Mouse (Mus musculus) CH12.LX (cell line): ENCODE results near the gene Grid2. TPM values are rescaled to one million over a fixed set of nuclear protein-coding genes. Genes with fewer than 3 reads are reported as not detected.

Source experiments
- DNase-seq: peaks from one replicate; pipeline ENCODE4 v3.0.0-alpha.2; 2013; ENCODE audit errors: extremely low read depth
- H3K27ac ChIP-seq: 2 replicates; pipeline ENCODE4 v1.5.1; 2012; ENCODE audit warnings: low read depth, mild to moderate bottlenecking, control low read depth, moderate library complexity; ENCODE audit not compliant: insufficient read depth
- H3K27me3 ChIP-seq: replicated peaks from 2 replicates; pipeline ENCODE3; 2012; ENCODE audit warnings: inconsistent platforms
- H3K36me3 ChIP-seq, 2 experiments: replicated peaks in 1 of 2; 2 replicates each; pipeline versions ENCODE3 to v1.6.1; 2012; ENCODE audit warnings: inconsistent platforms in 1 of 2, low read length in 1 of 2, mild to moderate bottlenecking in 1 of 2, mixed read lengths in 1 of 2, moderate library complexity in 1 of 2; ENCODE audit not compliant: control insufficient read depth in 1 of 2, insufficient read depth in 1 of 2
- H3K4me1 ChIP-seq, 2 experiments: 2 replicates each; pipeline ENCODE4 v1.6.1; 2012; ENCODE audit warnings: inconsistent platforms in 1 of 2, moderate library complexity in 1 of 2; ENCODE audit not compliant: insufficient read depth in 2 of 2, control insufficient read depth in 1 of 2
- H3K4me2 ChIP-seq: 2 replicates; pipeline ENCODE4 v1.6.1; 2012; ENCODE audit warnings: low read depth, mild to moderate bottlenecking, control low read depth; ENCODE audit not compliant: poor library complexity, insufficient read depth, severe bottlenecking
- H3K4me3 ChIP-seq, 3 experiments: fragments of 150-350 bp in 1 of 3; sonication (generic) in 1 of 3; replicated peaks in 1 of 3; 2 replicates each; pipeline versions ENCODE3 to v1.5.1; 2011 to 2012; ENCODE audit warnings: low read depth in 2 of 3, low read length in 2 of 3, mild to moderate bottlenecking in 2 of 3, moderate library complexity in 2 of 3, control low read depth in 1 of 3, improper control_type of control experiment in 1 of 3, inconsistent platforms in 1 of 3, mixed read lengths in 1 of 3; ENCODE audit not compliant: poor library complexity in 1 of 3
- H3K79me2 ChIP-seq: replicated peaks from 2 replicates; pipeline ENCODE4 v1.6.1; 2012; ENCODE audit warnings: mild to moderate bottlenecking, moderate library complexity; ENCODE audit not compliant: control insufficient read depth, poor library complexity, insufficient read depth, severe bottlenecking; ENCODE audit errors: extremely low read depth
- H3K9ac ChIP-seq: 2 replicates; pipeline ENCODE4 v1.6.1; 2012; ENCODE audit warnings: low read depth, mild to moderate bottlenecking, control low read depth, moderate library complexity; ENCODE audit not compliant: insufficient read depth
- H3K9me3 ChIP-seq: replicated peaks from 2 replicates; pipeline ENCODE3; 2012; ENCODE audit warnings: low read length, inconsistent platforms, mixed read lengths
- CHD1 ChIP-seq: IDR thresholded peaks from 2 replicates; pipeline ENCODE4 v1.6.1; 2012; ENCODE audit warnings: low read depth, low read length, improper control_type of control experiment, inconsistent platforms
- CHD2 ChIP-seq: IDR thresholded peaks from 2 replicates; pipeline ENCODE4 v1.6.1; 2011; ENCODE audit warnings: low read length, improper control_type of control experiment
- CTCF ChIP-seq, 2 experiments: IDR thresholded peaks in 1 of 2; conservative IDR thresholded peaks in 1 of 2; 2 replicates each; pipeline ENCODE4 v1.5.1; 2011 to 2012; ENCODE audit warnings: low read depth in 2 of 2, low read length in 2 of 2, improper control_type of control experiment in 1 of 2, inconsistent platforms in 1 of 2, mild to moderate bottlenecking in 1 of 2, moderate library complexity in 1 of 2
- E2F4 ChIP-seq: IDR thresholded peaks from 2 replicates; pipeline ENCODE4 v1.6.1; 2011; ENCODE audit warnings: low read depth, low read length, improper control_type of control experiment; ENCODE audit not compliant: insufficient replicate concordance
- ELF1 ChIP-seq: IDR thresholded peaks from 2 replicates; pipeline ENCODE4 v1.6.1; 2014; ENCODE audit warnings: low read depth, mild to moderate bottlenecking, inconsistent platforms, low read length, improper control_type of control experiment
- EP300 ChIP-seq: IDR thresholded peaks from 2 replicates; pipeline ENCODE4 v1.6.1; 2011; ENCODE audit warnings: low read length, improper control_type of control experiment
- ETS1 ChIP-seq: conservative IDR thresholded peaks from 2 replicates; pipeline ENCODE4 v1.6.1; 2012; ENCODE audit warnings: low read depth, mild to moderate bottlenecking, inconsistent platforms, low read length, improper control_type of control experiment, moderate library complexity
- GABPA ChIP-seq: IDR thresholded peaks from 2 replicates; pipeline ENCODE4 v1.6.1; 2012; ENCODE audit warnings: low read depth, low read length, improper control_type of control experiment, inconsistent platforms; ENCODE audit not compliant: insufficient replicate concordance
- IRF4 ChIP-seq: IDR thresholded peaks from 2 replicates; pipeline ENCODE4 v1.6.1; 2014; ENCODE audit warnings: low read depth, mild to moderate bottlenecking, inconsistent platforms, low read length, improper control_type of control experiment
- KAT2A ChIP-seq: IDR thresholded peaks from 2 replicates; pipeline ENCODE4 v1.6.1; 2012; ENCODE audit warnings: low read length, improper control_type of control experiment, inconsistent platforms; ENCODE audit not compliant: insufficient replicate concordance
- MAFK ChIP-seq: IDR thresholded peaks from 2 replicates; pipeline ENCODE4 v1.6.1; 2011; ENCODE audit warnings: low read length, improper control_type of control experiment; ENCODE audit not compliant: insufficient replicate concordance
- MAZ ChIP-seq: IDR thresholded peaks from 2 replicates; pipeline ENCODE4 v1.6.1; 2012; ENCODE audit warnings: low read depth, mild to moderate bottlenecking, inconsistent platforms, low read length, improper control_type of control experiment, moderate library complexity
- MEF2A ChIP-seq: IDR thresholded peaks from 2 replicates; pipeline ENCODE4 v1.6.1; 2014; ENCODE audit warnings: low read depth, mild to moderate bottlenecking, inconsistent platforms, low read length, improper control_type of control experiment, borderline replicate concordance
- MXI1 ChIP-seq: IDR thresholded peaks from 2 replicates; pipeline ENCODE4 v1.6.1; 2011; ENCODE audit warnings: mild to moderate bottlenecking, low read depth, low read length, improper control_type of control experiment
- MYC ChIP-seq: IDR thresholded peaks from 2 replicates; pipeline ENCODE4 v1.6.1; 2011; ENCODE audit warnings: low read depth, mild to moderate bottlenecking, improper control_type of control experiment, low read length
- NELFE ChIP-seq: IDR thresholded peaks from 2 replicates; pipeline ENCODE4 v1.6.1; 2011; ENCODE audit warnings: low read depth, low read length, improper control_type of control experiment
- NRF1 ChIP-seq: IDR thresholded peaks from 2 replicates; pipeline ENCODE4 v1.6.1; 2014; ENCODE audit warnings: low read depth, mild to moderate bottlenecking, inconsistent platforms, low read length, improper control_type of control experiment, moderate library complexity
- RAD21 ChIP-seq: IDR thresholded peaks from 2 replicates; pipeline ENCODE4 v1.6.1; 2011; ENCODE audit warnings: low read depth, mild to moderate bottlenecking, low read length, improper control_type of control experiment, moderate library complexity
- RCOR1 ChIP-seq: conservative IDR thresholded peaks from 2 replicates; pipeline ENCODE4 v1.6.1; 2012; ENCODE audit warnings: low read depth, mild to moderate bottlenecking, inconsistent platforms, low read length, improper control_type of control experiment
- TBP ChIP-seq: conservative IDR thresholded peaks from 2 replicates; pipeline ENCODE4 v1.6.1; 2011; ENCODE audit warnings: low read depth, low read length, improper control_type of control experiment
- UBTF ChIP-seq: IDR thresholded peaks from 2 replicates; pipeline ENCODE4 v1.6.1; 2012; ENCODE audit warnings: low read depth, mild to moderate bottlenecking, inconsistent platforms, low read length, improper control_type of control experiment, moderate library complexity
- USF1 ChIP-seq: IDR thresholded peaks from 2 replicates; pipeline ENCODE4 v1.6.1; 2014; ENCODE audit warnings: low read depth, mild to moderate bottlenecking, inconsistent platforms, low read length, improper control_type of control experiment
- USF2 ChIP-seq: conservative IDR thresholded peaks from 2 replicates; pipeline ENCODE4 v1.6.1; 2011; ENCODE audit warnings: low read depth, low read length, improper control_type of control experiment
- ZC3H11A ChIP-seq: IDR thresholded peaks from 2 replicates; pipeline ENCODE4 v1.6.1; 2012; ENCODE audit warnings: low read depth, mild to moderate bottlenecking, inconsistent platforms, low read length, improper control_type of control experiment
- ZKSCAN1 ChIP-seq: IDR thresholded peaks from 2 replicates; pipeline ENCODE4 v1.6.1; 2012; ENCODE audit warnings: low read depth, inconsistent platforms, low read length, improper control_type of control experiment, borderline replicate concordance
- dilution Hi-C: fragments of 300-500 bp; cut with MboI; formaldehyde crosslinking; loops from 2 replicates; pipeline ENCODE4 v1.14.3; 2020; ENCODE audit warnings: low sequenced_read_pairs; ENCODE audit not compliant: extremely low pct_unique_long_range_greater_than_20kb, extremely low pct_ligation_motif_present
- in situ Hi-C: fragments of 300-500 bp; cut with MboI; formaldehyde crosslinking; loops from 3 replicates; pipeline ENCODE4 v1.14.3; 2019; ENCODE audit warnings: low sequenced_read_pairs, low pct_ligation_motif_present, low pct_unique_long_range_greater_than_20kb, mixed read lengths
- polyA plus RNA-seq: library from polyadenylated mRNA; unstranded; fragments of >175 nt; gene quantifications from 2 replicates; pipeline ENCODE4 v1.2.1, GENCODE M21; 2012; ENCODE audit warnings: low read depth; ENCODE audit not compliant: insufficient read length
- total RNA-seq, 2 experiments: library from RNA; depleted of rRNA; stranded (reverse); fragments of 300-350 nt in 1 of 2; fragments of >200 nt in 1 of 2; gene quantifications; 2 replicates each; pipeline ENCODE4 v1.2.3; 2012 to 2014

Gene Grid2
- total and polyA plus RNA-seq, 3 experiments: not detected

GRCm38 (mm10) chr6:64064704-64065103 is 809.0 kb downstream of the Grid2 start:
- Histone ChIP-seq H3K4me2 (no peak overlapping the region), H3K4me1 (no peaks in the 10 kb centered on the region), H3K27me3 (no peaks in the 10 kb centered on the region), H3K79me2 (no peaks in the 10 kb centered on the region), H3K9ac (no peak overlapping the region), H3K27ac (no peak overlapping the region), H3K9me3 (peaks cover 8% of the 10 kb centered on the region), H3K4me3 (no peak overlapping the region), H3K36me3 (no peaks in the 10 kb centered on the region)
- dilution Hi-C loops: no loop called here
- in situ Hi-C loops: no loop called here
- TF ChIP-seq GABPA (no peak), E2F4 (no peak)
- no peak for DNase-seq

GRCm38 (mm10) chr6:64073406-64073805 is 817.7 kb downstream of the Grid2 start:
- dilution Hi-C loops (no loop called here), in situ Hi-C loops (no loop called here)
- no peak overlapping the region for H3K27ac ChIP-seq
- no peak overlapping the region for H3K4me3 ChIP-seq
- no peak for TF ChIP-seq ELF1
- no peak for TF ChIP-seq RCOR1
- no peak for TF ChIP-seq MXI1
- no peak for TF ChIP-seq RAD21
- no peak for TF ChIP-seq USF1
- no peak for TF ChIP-seq EP300
- no peak for TF ChIP-seq ETS1
- no peak for TF ChIP-seq GABPA
- TF ChIP-seq MEF2A: no peak
- TF ChIP-seq CTCF (conservative IDR thresholded peaks at IDR 0.05 in 1 of 2, IDR thresholded peaks at IDR 0.05 in 1 of 2; ENCODE audit: low read depth in 2 of 2, low read length in 2 of 2): no peak
- no peak for TF ChIP-seq ZC3H11A
- no peak overlapping the region for H3K9ac ChIP-seq
- H3K9me3 ChIP-seq: peaks cover 34% of the 10 kb centered on the region
- no peak for DNase-seq
- no peaks in the 10 kb centered on the region for H3K27me3 ChIP-seq
- H3K36me3 ChIP-seq: no peaks in the 10 kb centered on the region
- H3K4me2 ChIP-seq: no peak overlapping the region
- no peaks in the 10 kb centered on the region for H3K4me1 ChIP-seq
- no peaks in the 10 kb centered on the region for H3K79me2 ChIP-seq

GRCm38 (mm10) chr6:64077911-64078310 is 822.2 kb downstream of the Grid2 start:
- Histone ChIP-seq H3K79me2 (no peaks in the 10 kb centered on the region), H3K4me2 (no peak overlapping the region), H3K4me3 (no peak overlapping the region), H3K27me3 (no peaks in the 10 kb centered on the region), H3K9me3 (peaks cover 34% of the 10 kb centered on the region), H3K36me3 (no peaks in the 10 kb centered on the region), H3K9ac (no peak overlapping the region), H3K4me1 (no peaks in the 10 kb centered on the region), H3K27ac (no peak overlapping the region)
- in situ Hi-C loops: no loop called here
- DNase-seq: no peak
- dilution Hi-C loops: no loop called here
- TF ChIP-seq ZKSCAN1 (no peak), KAT2A (no peak), EP300 (no peak), ELF1 (no peak), CHD1 (no peak), USF2 (no peak), IRF4 (no peak), TBP (no peak), MYC (no peak), CHD2 (no peak), MAZ (no peak), MXI1 (no peak), USF1 (no peak), MAFK (no peak), NELFE (no peak), UBTF (no peak), NRF1 (no peak)
